Mouse (Mus musculus) B cell, adult 2 months (primary cell): ENCODE measurements around the gene Dpp4.

Experiments
- DNase-seq, 2 experiments: peaks; one replicate each; pipeline ENCODE4 v3.0.0; 2022

Gene Dpp4

DNA sequence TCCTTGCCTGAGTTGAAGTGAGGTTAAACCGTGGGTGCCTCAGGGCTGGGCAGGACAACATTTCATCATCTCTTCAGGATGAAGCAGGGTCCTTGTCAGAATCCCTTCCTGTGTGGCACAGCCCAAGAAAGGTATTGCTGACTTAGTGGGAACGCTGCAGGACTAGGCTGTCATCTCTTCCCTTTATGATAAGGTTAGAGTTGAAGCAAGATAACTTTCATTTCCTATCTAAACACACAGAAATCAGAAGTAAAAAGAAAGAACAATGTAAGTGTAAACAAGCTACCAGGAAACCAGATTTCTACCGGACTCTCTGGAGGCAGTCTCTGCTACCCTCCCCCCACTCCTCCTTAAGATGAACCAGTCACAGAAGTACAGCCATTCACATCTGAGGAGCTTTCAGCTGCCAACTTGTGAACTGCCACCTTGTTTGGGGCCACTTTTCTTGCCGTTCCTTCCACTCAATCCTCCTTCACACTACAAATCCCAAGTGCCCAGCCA is 3.3 kb downstream of the Dpp4 start:
- peak in 1 of 2 experiments; percentile 29 for DNase-seq

DNA sequence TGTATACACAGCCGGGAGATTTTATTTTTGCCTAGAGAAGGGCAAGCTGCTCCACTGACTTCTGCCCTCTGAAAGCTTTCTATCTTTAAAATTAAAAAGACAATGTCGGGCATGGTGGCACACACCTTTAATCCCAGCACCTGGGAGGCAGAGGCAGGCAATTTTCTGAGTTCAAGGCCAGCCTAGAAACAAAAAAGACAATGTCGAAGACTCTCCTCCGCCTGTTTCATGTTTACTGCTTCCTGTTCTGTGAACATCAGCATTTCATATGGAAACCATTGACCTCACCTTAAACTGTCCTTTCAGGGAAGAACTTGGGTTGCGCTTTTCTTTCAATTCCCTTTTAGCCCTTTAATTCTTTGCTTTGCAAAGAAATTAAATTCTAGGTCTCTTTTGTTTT is 3.8 kb downstream of the Dpp4 start:
- no peak for DNase-seq

DNA sequence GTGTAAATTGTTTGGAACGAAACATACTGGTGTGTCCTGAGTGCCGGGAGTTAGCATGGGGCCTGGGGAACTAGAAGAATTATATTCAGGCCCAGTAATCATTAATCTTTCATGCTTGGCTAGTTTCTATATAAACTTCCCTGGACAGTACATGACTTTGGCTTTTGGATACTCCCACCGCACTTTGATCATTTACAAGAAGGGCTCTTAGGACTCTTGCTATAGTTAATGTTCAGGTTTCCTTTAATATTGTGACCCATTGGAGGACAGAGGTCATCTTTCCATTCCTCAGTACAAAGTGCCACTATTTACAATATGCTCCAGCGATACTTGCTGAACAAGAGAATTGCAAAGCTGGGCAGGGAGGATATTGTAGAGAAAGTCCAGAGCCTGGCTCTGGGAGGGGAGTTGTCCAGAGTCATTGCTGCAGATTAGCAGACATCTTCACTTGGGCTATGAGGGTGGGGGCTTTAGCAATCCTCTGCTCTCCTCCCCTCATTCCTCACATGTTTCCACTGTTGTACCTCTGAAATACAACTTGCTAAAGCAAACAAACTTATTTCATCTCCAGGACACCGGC is 8.4 kb downstream of the Dpp4 start:
- DNase-seq: no peak

GRCm38 (mm10) chr2:62401011-62401410 is 11.0 kb downstream of the Dpp4 start:
- no peak for DNase-seq

DNA sequence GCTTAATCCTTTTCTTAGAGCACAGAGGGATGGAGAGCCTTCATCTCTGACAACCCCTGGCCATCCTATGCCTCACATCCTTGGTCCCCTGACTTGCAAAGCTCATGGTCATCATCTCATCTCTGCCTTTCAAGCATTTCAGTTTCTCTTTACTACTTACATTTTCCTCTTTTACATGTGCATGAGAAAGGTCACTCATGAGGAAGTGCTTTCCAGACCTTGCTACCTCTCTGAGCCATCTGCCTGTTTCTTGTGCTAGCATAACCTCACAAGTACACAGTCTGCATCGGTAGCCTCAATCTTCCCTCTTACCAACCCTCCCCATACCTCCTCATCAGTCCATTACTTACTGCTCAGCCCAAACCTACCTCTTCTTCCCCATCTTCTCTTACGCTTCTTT is 12.2 kb downstream of the Dpp4 start:
- no peak for DNase-seq

DNA sequence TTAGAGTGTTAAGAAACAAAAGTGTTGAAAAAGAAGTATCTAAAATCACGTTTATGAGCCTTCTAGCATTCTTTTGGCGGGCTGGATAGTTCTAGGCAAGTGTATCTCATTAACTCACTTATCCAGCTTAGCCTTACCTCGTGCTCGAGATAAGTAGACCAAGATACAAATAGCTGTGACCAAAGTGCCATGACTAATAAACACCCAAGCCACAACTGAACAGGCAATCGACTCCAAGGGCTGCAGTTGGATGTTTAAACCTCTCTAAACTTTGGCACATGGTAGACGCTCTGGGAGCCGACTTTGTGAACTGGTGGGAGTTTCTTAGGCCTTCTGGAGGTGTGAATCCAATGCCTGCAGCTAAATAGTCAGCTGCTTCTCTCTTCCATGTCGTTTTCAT is 12.7 kb downstream of the Dpp4 start:
- no peak for DNase-seq

GRCm38 (mm10) chr2:62398115-62398875 is 13.7 kb downstream of the Dpp4 start:
- no peak for DNase-seq

DNA sequence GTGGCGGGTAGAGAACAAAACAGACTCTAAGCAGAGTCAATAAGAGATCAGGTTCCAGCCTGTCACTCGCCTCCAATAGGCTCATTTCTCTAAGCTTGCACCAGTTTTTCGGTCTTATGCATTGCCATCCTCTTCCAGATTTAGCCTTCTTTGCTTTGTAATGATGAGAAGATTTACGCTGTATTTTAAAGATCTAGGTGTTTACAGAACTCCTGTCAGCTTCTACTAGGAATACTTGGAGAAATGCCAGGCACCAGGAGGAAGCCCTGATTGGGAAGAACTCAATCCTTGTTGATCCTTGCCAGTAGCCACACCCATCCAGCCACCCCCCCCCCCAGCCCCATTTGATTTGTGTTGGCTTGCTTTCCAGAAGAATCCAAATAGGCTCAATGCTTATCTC is 14.4 kb downstream of the Dpp4 start:
- DNase-seq: no peak

DNA sequence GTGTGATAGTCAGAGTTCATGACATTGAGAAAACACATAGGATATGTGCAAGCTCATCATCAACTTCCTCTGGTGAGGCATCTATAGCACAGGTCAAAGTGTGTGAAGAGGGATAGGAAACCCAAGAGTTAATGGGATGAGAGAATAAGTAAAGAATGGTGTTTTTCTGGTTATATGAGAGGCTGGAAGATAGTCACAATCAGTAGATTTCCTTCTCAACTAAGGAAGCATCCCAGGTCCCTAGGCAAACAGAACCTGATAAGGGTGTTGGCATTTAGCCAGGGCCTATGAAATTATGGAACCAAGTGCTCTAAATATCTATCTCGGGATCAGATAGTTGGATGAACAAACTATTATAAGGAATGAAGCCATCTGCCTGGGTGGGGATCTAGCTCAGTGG is 15.2 kb downstream of the Dpp4 start:
- no peak for DNase-seq

DNA sequence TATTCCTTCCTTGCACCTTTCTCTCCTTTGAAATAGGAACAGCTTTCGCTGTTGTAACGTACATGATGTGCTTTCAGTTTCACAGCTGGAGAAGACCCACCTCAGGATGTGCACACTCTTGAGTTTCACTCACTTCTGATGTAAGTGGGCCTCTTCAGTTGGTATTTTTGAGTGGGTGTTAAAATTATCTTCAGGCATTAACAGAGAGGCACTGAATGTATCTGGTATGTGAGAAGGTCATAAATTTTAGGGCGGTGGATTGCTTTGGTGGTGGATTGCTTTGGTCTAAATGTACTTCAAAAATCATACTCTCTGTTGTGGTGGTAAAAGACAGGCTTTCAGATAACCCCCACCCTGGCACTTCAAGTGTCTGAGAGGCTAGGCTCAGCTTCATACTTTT is 17.2 kb downstream of the Dpp4 start:
- peak; percentile 26 to 29 for DNase-seq

GRCm38 (mm10) chr2:62392098-62392497 is 19.9 kb downstream of the Dpp4 start:
- peak; percentile 66 to 72 for DNase-seq

DNA sequence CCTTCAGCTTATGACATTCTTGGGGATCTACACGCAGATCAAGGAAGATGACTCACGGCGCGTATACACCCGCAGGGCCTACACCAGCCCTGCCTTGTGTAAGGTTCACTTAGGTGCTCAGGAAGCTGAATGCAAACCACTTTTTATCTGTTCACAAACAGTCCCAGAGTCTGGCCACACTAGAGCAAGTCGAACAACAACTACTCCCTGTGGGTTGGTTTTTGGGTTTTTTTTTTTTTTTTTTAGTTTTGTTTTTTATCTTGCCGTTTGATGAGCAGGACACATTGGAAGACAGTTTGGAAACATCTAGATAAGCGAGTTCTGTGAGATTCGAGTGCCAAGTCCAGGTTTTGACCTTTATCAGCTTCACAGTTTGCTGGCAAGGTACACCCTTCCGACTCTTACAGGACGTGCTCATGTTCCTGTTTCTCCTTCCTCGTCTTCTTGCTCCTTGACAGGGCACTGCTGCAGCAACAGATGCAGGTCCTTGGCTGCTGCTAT is 21.0 kb downstream of the Dpp4 start:
- DNase-seq: peak; percentile 45 to 53

DNA sequence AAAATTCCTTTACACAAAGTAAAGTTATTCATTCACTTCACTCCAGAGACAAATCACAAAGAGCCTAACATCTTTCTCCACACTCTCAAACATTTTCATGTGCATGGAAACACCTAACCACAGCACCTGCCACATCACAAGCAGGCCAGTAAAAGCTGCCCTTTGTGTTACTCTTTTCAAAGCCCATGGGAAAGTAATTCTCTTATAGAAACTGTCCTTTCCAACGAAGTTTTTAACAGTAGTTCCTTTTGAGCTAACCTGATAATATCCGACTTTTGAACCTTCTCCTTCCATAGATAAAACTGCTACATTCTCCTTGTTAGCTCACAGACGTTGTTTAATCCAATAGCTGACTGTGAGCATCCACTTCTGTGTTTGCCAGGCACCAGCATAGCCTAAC is 21.7 kb downstream of the Dpp4 start:
- DNase-seq: no peak

GRCm38 (mm10) chr2:62388841-62389240 is 23.2 kb downstream of the Dpp4 start:
- no peak for DNase-seq

DNA sequence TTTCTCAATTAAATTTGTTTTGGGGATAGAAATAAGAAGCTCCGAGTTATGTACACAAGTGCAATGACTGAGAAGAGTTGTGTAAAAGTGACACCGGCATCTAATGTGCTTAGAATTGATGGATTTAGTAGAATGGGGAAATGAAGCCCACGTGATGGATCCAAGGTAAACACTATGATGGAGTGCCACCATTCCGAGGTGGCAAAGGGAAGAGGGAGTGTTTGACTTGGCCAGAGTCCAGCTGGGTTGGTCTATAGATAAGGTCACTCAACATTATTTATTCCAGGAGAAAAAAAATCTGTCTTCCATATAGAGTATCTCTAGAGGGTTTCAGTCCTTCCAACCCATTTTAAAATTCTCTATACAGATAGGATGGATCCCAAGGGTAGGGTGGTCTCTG is 28.8 kb downstream of the Dpp4 start:
- no peak for DNase-seq

DNA sequence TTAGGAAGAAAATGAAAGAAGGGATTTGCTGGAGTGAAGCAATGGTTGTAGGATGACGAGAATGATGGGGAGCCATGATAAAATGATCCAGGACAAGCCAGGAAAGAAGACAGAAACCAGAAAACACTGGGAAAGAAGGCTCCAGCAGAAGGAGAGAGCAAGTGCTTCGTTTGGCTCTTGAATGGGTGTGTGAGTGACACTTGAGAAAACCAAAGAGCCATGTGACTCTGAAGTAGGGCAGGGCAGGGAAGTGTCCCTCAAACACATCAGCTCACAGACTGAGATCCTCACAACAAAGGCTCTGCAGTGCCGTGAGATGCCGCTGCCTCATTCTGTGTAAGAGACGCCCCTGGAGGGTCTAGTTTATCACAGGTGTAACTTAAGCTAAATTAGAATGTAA is 29.6 kb downstream of the Dpp4 start:
- DNase-seq: no peak

DNA sequence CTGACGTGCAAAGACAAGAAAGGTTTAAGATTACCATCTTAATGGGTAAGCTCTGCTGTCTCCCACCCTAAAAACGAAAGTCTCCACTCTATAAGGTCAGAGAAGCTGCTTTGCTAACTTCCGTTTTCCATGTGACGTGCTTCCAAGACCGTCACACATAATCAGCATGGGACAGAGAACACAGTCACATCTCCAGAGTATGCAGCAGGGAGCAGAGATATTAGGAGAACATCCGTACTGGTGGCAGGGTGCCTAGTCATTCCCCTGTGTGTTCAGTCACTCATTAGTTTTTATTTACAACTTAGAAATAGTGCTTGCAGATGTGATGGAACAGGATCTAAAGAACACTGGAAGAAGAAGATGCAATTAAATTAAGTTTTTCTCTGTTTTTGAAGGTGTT is 30.3 kb downstream of the Dpp4 start:
- DNase-seq: no peak

- no peak for DNase-seq
Observed at GRCm38 (mm10) chr2:62373692-62374091, 38.3 kb downstream of the Dpp4 start.

- no peak for DNase-seq
Observed at GRCm38 (mm10) chr2:62370048-62370447, 42.0 kb downstream of the Dpp4 start.

- DNase-seq: no peak
Observed at GRCm38 (mm10) chr2:62368349-62369053, 43.5 kb downstream of the Dpp4 start.

DNA sequence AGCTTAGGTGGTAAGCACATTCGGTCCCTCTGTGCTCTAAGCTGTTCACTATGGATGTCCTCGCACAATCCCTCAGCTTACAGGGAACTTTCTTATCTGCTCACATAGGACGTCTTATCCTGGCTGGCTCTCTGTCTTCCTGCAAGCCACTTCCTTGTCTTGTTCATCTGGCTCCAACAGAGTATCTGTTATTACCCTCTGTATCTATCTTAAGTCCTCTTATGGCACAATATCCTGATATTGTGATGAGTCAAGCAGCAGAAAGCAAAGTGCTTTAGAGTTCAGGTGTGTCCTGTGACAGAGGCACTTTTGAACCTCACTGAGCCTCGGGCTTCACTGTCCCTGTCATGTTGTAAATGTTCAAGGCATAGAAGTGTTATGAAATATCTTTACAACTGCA is 48.4 kb downstream of the Dpp4 start:
- DNase-seq: no peak

GRCm38 (mm10) chr2:62362211-62362610 is 49.8 kb downstream of the Dpp4 start:
- DNase-seq: no peak

DNA sequence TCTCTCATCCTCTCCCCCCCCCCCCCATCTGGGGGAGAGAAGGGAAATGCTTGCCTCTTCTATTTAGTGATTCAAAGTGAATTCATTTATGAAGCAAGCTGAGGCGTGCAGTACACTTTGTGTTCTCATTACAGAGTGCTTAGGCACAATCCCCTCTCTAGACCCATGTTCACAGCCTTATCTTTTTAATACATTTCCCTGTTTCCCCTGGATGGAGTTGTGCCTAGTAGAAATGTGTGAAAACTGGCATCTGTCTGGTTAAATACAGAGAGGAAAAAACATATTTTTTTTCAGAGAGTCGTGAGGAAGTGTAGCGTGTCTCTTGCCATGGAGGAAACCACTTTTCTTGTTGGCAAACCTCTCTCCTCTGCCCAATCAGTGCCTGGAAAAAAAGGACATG is 50.5 kb downstream of the Dpp4 start:
- DNase-seq: no peak

DNA sequence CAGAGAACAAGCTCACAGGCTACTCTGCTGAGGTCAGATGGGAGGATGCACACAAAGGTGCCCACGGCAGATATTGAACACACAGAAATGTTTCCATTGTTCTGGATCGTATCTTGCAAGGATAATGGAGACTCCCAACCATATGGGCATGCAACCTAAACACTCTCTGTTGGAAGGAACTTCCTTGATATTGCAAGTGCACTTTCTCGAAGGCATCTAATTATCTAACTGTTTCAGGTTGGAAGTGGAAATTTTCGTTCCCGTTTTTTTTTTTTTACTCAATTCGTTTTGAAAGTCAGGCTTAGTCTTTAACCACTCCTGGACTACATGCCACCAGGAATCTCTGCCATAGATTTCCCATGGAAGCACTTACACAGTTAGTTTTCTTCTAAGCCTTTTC is 51.2 kb downstream of the Dpp4 start:
- DNase-seq: no peak
